Mouse (Mus musculus) cerebellum, adult 8-10 months (tissue): ENCODE measurements at regions not wholly inside any gene's neighbourhood (a gene's known extent, or its start where the extent isn't known, plus 50 kb on each side); places are given as distances from the start of the nearest gene placed in this dataset.

Experiments used
- DNase-seq: peaks from one replicate; pipeline ENCODE4 v3.0.0; 2022

DNA sequence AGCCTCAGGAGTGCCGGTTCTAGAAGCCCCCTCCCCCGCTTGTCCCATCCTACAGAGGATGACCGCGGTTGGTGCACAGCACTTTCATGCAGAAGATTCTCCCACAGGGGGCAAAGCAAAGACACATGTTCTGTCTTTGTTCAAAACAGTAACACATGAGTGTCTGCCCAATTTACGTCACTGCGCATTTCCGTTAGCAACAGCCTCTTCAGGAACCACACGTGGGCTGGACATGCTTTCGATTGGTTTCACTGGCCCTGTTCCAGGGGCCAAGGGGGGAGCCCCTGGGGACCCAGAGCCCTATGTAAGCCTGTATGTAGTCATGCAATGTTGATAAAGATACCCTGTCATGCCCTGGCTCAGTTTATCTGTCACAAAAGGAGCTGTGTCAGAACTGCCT is 116.2 kb upstream of the Twist2 start:
- no peak for DNase-seq

DNA sequence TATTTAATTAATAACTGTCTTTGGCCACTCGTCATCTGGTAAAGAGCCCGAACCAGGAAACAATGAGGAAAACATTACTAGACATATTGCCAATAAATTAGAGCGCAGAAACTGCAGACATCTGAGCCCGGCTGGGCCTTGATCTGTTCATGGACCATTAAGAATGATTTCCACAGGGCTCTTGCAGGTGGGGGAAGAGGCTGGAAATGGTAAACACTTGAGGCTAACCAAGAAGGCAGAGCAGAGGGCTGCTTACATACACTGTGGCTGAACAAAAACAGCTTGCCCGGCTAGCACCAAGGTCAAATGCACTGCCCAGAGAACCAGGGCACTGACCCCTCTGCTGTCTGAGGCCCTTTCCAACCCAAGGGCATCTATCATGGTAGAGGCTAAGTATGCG is 115.5 kb upstream of the Twist2 start:
- DNase-seq = no peak

DNA sequence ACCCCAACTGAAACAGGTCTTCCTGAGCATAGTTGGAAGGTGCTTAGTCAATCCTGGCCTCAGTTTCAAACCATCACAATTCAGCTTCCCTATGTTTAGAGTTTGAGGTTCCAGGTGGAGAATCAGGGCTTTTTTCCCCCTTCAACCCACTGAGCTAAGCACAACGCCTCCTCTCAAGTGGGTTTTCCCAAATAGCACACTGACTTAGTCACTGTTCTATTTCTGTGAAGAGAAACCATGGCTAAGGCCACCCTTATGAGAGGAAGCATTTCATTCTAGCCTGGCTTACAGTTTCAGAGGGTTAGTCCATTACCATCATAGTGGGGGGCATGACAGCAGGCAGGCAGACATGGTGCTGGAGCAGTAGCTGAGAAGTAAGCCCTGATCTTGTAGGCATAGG is 109.7 kb upstream of the Twist2 start:
- no peak for DNase-seq

DNA sequence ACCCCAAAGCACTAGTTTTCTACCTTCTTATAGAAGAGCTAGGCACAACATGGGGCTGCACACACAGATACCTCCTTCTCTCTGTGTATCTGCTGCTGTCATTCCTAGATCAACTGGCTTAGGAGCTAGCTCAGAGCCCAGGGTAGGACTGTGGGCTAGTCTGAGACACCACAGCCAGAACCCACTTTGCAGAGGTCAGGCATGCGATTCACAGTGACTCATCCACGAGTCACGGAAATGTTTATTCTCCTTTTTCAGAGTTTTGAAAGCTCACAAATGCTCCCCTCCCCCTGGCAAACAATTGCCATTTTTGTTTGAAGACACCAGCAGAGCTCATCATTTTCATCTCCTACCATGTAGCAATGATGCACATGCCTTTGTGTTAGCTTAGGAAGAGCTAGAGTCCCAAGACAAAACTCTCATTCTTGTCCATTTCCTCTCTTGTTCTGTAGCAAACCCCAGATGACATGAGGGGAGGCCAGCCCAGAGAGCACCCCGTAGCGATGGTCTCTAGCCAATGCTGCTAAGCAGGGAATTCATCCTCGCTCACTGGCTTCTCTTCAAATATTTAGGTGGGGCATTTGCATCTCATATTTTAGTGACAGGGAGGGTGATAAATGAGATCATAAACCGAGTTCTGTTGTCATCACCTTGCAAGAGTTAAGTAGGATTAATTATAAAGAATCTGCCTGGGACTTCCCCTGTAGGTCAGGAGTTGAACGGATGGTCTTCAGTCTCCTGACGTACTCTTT is 108.4 kb upstream of the Twist2 start:
- DNase-seq = no peak

DNA sequence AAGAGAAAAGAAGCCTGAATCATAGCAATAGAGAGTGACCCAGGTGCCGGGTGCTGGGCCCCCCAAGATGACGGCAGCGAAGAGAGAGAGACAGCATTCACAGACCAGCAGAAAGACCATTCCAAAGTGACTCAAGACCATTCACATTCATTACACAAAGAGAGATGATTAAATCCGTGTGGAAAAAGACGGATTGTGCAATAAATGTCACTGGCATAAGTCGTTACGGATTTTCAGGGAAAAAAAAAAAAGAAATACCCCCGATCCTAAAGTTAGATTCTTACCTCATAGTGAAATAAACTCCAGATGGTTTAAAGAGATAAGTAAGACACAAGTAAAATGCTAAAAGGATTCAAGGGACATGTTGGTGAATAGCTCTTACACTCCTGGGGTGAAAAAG is 104.2 kb upstream of the Twist2 start:
- DNase-seq = no peak

DNA sequence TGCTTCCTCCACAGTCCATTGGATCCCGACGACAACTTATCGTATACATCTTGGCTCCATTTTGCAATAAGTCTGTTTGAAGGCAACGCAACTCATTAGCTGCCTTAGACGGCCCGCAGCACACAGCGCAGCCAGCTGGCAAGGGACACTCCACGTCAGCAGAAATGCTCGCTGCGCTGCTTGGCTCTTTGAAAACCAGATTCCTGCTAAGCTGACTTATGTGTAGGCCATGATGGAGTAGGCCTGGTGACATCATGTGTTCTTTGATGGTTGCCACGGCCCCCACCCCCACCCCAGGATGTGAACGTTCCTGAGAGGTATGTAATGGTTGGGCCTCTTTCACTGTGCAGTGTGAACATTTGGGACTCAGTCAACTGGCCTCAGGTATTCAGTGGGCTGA is 99.8 kb upstream of the Twist2 start:
- DNase-seq = no peak

DNA sequence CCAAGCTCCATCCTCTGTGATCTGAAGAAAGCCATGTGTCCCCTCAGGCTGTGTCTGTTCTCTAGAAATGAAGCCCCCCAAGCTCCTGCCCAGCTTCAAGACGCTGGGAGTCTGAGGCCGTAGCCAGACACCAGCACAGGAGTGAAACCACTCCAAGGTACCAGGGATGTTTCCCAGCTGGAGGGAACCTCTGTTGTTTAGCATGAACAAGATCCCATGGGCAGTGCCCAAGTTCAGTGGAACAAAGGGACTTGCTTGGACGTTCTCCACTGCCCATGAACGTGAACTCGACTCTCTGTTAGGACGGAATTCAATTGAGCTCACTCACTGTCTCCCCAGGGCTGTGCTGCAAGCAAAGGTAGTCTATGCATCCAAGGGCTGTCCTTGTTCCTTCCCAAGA is 99.2 kb upstream of the Twist2 start:
- DNase-seq = no peak

DNA sequence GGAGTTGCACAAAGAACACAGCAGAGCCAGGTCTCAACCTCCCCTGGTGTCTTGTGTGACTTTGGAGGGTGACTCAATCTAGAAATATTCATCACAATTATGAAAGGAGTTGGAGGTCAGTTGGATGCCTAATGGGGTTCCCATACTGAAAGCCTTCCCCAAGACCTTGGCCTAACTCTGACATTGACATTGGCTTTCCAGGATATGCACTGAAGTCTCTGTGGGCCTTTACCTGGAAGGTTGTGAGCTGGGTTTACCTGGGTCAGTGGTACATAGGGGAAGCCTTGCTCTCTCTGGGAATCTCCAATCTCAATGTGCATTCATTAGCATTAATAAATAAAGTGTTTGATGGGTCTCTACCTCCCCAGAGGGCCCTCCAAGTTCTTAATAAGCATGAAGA is 98.5 kb upstream of the Twist2 start:
- no peak for DNase-seq

DNA sequence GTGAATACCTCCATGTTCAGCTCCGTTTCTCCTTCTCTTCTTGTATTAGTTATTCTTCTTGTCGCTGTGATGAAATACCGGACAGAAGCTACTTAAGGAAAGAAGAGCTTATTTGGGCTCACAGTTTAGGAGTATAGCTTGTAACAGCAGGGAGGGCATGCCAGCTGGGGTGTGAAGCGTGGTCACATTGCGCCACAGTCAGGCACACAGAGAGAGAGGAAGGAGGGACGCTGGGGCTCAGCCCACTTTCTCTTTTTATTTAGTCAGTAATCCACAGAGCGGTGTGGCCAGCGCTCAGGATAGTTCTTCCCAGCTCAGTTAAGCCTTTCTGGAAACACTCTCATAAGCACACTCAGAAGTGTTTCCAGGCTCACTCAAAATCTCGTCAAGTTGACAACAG is 95.8 kb upstream of the Twist2 start:
- DNase-seq = no peak

DNA sequence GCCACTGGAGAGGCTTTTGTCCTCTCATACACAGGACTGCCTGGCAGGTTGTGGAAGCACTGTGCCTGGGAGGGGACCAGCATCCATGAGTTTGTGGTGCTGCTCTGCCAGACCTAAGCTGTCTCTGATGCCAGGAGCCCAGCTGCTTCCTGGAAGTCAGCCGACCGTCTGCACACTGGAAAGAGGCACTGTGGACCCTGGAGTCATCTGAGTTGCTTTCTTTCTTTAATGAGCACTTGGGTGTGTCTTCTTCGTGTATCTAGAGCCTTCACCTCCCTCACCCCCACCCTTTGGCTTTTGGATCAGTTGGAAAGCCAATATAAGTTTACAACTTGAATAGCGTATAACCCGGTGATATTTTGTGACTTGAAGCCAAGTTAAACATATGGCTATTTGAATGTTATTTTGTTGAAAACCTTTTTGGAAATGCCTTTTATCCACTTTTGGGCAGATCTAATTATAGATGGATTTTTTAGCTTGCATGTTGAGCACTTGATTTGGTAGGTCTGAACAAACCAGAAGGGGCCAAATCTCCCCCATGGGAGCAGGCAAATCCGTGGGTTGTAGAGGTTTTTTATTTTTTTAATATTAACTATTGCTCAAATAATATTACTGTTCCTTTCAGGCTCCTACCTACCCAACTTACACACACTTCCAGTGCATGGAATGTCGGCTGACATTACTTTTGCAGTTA is 92.6 kb upstream of the Twist2 start:
- DNase-seq = peak; percentile 36

DNA sequence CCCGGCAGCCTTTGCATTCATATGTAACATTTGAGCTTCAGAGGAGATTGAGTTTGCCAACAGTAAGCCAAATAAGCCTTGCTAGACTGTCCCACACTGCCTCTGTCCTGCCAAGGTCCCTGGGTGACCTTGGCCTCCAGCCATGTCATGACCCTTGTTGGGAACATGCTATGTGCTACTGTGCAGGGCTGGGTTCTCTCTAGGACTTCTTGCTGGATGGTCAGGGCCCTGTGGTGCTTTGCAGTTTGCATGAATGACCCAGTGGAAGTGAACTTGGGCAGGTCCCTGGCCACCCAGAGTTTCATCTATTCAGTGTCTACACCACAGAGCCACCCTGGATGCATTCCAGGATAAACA is 92.0 kb upstream of the Twist2 start:
- DNase-seq = no peak

DNA sequence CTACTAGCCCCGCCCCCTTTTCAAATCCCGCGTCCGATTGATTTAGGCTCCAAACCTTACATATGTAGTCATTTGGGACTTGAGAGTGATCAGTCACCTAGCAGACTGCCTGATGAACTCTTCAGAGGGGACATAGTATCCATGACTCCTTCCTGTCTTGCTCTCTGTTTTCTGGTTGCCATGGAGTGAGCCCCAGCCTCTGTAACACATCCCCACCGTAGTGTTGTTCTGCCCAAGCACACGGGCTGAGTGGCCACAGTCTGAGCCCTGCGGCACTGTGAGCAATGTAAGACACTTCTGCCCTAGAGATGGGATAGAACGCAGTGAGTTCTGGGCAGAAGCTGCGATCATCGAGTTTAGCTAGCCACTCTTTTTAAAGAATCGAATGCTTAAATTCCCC is 88.1 kb upstream of the Twist2 start:
- DNase-seq = no peak

DNA sequence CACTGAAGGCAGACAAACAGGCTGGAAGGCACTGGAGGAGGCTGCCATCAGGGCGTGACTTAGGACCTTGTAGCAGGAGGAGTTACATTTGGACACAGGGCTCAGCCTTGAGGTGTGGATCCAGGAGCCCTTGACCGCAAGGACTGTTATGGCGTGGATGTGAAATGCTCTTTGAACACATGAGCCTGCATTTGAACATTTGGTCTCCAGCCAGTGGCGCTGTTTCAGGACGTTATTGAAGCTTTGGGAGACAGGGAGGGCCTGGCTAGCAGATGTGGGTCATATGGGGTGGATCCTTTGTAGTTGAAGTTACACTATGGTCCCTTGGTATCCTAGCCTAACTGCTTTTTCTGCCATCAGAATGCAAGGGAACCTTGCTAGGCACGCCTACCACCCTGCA is 87.0 kb upstream of the Twist2 start:
- DNase-seq = no peak

DNA sequence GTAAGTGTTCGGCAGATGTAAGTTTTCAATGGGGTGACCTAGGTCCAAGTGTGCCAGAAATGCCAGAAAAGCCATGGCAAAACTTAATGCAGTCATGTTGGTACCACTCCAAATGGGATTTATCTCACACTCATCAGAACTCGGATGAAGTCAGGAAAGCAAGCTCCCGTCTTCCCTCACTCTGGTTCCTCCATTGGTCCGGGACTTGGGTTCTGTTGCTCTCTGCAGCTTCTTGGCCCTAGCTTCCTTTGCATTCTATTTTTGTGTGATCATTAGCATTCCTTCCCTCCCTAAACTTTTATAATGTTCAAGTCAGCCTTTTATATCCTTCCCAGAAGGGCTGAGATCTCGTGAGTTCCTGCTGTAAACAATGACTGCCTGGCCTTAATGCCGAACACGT is 85.9 kb upstream of the Twist2 start:
- DNase-seq = no peak

DNA sequence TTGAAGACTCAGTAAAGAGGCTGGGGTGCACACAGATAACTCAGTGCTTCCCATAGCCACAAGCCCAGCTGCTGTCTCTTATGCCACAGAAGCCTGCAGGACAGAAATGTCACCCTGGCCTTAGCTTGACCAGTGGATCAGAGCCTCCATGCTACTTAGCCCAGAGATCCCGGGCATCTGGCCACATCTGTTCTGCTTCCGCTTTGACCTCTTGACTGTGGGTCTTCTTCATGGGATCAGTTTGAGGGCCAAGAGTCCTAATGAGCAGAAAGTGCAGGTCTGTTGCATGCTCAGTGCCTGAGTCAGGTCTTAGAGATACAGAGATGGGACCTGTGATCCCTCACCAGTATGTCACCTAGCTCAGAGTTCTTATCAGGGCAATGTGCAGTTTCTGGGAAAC is 85.5 kb upstream of the Twist2 start:
- no peak for DNase-seq

DNA sequence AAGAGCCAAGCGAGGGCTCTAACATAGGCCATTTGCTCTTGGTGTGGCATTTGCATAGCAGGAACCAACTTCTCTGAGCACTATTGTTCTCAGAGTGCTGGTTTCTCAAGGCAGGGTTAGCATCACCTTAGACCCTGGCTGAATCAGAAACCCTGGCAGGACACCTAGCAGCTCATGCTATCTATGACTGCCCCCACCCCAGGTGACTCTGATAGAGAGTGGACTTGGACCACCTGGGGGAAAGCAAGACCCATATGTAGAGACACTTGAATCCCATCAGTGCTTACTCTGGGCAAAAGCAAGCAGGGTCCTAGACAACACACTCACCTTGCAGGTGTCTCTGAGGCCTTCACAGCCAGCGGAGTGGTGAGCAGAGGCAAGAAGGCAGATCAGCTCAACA is 84.4 kb upstream of the Twist2 start:
- DNase-seq = no peak

DNA sequence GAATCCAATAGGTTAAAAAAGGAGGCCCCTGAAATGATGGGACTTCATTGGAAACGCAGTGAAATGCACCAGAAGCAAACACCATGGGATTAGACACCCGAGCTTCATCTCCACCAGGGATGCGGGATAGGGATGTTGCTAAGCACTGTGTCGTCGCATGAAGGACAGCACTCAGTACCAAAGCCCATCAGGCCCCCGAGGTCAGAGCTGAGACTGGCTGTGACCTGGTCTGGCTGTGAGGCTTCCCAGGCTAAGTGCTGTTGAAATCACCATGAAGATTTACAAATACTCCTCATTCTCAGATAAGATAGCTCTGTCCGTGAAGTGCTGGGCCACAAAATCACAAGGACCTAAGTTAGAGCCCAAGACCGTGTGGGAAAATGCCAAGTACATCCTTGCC is 83.3 kb upstream of the Twist2 start:
- DNase-seq = no peak

DNA sequence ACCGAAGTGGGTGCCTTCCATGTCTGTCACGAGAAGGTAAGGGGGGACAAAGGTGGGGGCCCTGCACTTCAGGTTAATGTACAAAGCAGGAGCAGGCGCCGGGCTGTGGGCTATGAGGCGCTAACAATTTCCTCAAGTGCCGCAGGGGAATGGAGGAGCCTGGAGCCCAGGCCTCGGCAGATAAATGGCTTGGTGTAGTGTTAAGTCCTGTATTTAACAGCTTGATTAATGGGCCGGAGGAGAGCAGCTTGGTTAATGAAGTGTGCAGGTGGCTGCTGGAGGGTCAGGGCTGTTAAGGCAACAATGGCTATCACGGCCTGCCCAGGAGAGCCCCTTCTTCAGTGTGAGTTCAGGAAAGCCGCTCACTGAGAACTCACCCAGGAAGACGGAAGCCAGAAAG is 72.0 kb upstream of the Twist2 start:
- no peak for DNase-seq

DNA sequence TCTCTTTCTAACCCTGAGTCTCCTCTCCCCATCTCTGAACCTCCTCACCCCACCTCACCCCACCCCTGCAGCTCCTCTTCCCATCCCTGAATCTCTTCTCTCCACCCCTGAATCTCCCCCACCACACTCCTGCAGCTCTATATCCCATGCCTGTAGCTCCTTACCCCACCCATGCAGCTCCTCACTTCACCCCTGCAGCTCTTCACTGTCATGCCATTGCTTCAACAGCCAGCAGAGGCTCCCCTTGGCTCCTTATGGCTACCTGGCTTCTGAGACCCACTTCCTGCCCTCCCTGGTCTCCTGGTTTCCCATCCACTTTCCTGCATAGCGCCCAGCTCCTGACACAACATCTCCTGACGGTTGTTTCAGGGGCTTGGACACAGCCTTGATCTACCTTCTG is 71.0 kb upstream of the Twist2 start:
- no peak for DNase-seq

DNA sequence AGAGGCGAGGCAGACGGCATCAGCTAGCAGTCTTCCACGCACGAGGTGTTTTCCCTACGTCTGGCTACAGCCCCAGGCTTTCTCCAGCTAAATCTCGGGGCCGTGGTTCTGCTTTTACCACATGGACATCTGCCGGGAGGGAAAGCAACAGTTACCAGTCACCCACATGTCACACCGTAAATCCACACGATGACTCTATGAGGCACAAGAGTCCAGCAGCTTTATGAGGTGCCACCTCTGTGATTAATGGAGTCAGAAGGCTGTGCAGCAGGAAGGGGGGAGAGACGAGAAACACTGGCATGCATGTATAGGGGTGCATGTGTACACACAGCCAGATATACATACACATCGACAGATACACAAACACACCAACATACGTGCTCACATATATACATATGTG is 69.6 kb upstream of the Twist2 start:
- DNase-seq = no peak

DNA sequence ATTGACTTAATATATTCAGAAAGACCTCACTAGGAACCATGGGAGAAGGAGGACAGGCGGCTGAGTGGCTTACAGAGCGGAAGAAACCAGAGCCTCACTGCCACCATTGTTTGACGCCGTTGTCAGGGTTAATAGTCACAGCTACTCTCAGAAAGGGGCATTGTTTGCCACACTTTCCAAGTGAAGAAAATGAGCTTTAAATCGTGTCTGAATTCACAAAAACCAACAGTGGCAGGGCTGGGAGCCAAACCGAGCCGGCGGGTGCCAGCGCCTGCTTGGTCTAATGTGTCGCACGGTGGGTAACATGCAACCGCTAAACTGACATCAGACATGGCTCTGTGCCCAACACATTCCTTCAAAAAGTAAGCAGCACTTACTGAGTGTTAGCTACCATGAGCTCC is 68.8 kb upstream of the Twist2 start:
- DNase-seq = no peak

DNA sequence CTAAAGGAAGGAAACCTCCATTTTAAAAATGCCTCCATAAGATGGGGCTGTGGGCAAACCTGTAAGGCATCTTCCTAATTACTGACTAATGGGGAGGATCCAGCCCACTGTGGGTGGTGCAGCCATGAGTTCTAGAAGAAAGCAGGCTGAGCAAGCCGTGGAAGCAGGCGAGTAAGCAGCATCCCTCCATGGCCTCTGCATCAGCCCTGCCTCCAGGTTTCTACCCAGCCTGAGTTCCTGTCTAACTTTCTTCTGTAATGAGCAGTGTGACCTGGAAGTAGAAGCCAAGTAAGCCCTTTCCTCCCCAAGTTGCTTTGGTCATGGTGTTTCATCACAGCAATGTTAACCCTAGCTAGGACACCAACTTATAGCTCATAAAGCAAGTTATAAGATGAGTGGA is 66.5 kb upstream of the Twist2 start:
- DNase-seq = no peak

DNA sequence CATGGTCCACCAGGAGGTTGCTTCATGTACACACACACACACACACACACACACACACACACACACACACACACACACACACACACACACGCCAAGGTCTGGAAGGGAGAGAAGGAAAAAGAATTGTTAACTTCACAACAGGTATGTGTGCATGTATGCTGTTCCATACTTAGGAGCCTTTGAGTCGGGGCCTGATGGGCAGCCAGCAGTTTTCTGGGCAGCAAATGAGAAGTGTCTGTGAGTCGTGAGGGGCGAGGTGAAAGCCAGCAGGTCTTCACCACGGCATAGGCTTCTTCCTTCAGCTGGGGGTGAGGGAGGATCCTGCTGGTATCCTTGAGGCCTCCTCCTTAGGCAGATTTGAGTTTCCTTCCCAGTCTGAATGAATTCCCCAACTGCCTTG is 65.8 kb upstream of the Twist2 start:
- no peak for DNase-seq

DNA sequence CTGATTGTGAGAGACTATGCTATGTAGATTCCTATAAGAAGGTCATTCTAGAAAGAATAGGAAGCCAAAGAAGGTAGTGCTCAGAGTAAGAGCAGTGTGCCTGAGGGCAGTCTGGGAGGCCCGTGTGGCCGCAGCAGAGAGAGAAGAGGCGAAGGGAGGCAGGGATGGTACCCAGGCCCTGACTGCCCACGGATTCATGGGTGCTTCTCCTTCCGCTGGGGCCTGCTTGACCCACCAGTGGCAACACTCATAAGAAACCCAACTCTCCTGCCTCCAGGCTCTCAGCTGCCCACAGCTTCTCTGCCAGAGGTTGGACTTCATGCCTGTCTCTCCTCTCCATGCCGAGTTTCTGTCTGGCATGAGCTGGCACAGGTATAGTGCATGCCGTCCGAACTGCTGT is 60.6 kb upstream of the Twist2 start:
- DNase-seq = no peak

DNA sequence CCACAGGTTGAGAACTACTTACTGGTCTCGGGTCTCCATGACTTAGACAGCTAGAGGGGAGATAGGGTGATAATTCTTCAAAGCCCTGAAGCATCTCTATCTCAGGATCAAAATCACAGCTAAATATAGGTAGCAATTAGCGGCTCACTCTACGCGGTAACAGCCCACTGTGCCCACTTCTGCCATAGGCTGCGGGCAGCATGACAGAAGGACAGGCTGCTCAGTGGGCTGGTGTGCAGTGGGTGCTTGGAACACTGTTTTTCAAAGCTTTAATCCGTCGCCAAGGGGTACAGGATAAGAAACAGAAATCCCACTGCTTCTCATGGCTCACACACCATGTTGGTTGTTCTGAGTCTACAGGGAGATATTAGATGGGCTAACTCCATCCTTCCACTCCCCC is 59.2 kb upstream of the Twist2 start:
- no peak for DNase-seq
